Mouse (Mus musculus) olfactory bulb, adult 2 months (tissue): ENCODE results near the gene Pik3r1. TPM values are rescaled to one million over a fixed set of nuclear protein-coding genes. Genes with fewer than 3 reads are reported as not detected.

Experiments used
- H3K27ac ChIP-seq: fragments of 200-500 bp; 2 replicates; pipeline ENCODE4 v1.5.1; 2012; ENCODE audit warnings: low read depth, low read length; ENCODE audit not compliant: insufficient read depth
- H3K4me1 ChIP-seq: fragments of 200-500 bp; 2 replicates; pipeline ENCODE4 v1.6.1; 2012; ENCODE audit warnings: low read length; ENCODE audit not compliant: control insufficient read depth, insufficient read depth
- H3K4me3 ChIP-seq: fragments of 200-500 bp; 2 replicates; pipeline ENCODE4 v1.5.1; 2012; ENCODE audit warnings: mild to moderate bottlenecking, low read depth, low read length, moderate library complexity; ENCODE audit not compliant: insufficient read depth
- CTCF ChIP-seq: fragments of 200-500 bp; IDR thresholded peaks from 2 replicates; pipeline ENCODE4 v1.5.1; 2012; ENCODE audit warnings: low read depth, mild to moderate bottlenecking, low read length, moderate library complexity; ENCODE audit not compliant: insufficient read depth
- POLR2A ChIP-seq: fragments of 200-500 bp; IDR thresholded peaks from 2 replicates; pipeline ENCODE4 v1.6.1; 2012; ENCODE audit warnings: mild to moderate bottlenecking, low read depth, low read length, moderate library complexity; ENCODE audit not compliant: insufficient read depth
- WGBS: fragments of 180-500 bp; shearing (Covaris S2); methylation state at CpG from one replicate; pipeline ENCODE4 v1.1.7; 2018; 5-methylcytosine and 5-hydroxymethylcytosine counted together
- polyA plus RNA-seq: library from polyadenylated mRNA; stranded (reverse); fragments of >200 nt; gene quantifications from 2 replicates; pipeline ENCODE4 v1.2.4, GENCODE M21; 2012; ENCODE audit warnings: low replicate concordance; ENCODE audit not compliant: missing spikeins, insufficient read depth, insufficient read length

The Pik3r1 gene
- polyA plus RNA-seq, 1 experiment = 139 TPM

DNA sequence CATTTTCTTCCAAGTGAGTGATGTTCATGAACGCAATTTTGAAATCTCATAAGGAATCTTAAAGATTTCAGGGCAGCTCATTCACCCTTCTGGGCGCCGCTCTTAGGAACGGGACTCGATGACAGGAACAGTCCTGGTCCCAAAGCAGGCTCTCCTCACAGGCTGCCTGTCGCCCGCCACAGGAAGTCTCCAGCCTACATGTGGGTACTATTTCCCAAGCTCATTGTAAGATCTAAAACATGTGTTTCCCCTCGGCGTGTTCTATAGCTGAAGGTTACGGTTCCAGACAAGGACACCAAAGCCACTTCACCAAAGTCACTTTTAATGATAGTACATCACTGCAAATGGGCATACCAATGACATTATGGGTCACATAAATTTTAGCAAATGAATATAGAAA is 35.3 kb downstream of the Pik3r1 start:
- Histone ChIP-seq H3K4me1 (peaks cover 21% of the 10 kb centered on the region), H3K4me3 (no peak overlapping the region), H3K27ac (no peak overlapping the region)
- WGBS = 66% methylated on average over 10 of the region's 10 CpGs
- no peak for TF ChIP-seq POLR2A
- TF ChIP-seq CTCF = no peak

DNA sequence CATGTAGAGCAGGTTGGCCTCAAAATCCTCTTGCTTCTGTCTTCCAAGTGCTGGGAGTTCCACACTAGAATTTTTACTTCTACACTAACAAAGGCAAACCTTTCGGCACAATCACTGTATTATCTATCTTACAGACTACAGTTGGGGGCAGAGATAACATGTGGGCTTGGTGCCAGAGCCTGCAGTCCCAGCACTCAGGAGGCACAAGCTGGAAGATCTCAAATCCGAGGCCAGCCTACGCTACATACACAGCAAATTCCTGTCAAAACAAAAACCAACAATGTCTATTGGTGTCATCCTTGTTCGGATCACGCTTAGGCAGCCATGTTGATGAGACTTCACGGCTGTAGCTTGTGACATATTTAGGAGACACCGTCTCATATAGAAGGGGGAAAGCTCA is 36.2 kb downstream of the Pik3r1 start:
- TF ChIP-seq POLR2A (no peak), CTCF (no peak)
- Histone ChIP-seq H3K4me1 (peaks cover 21% of the 10 kb centered on the region), H3K27ac (peak overlapping the region; percentile 1; the same call in 1 of the 2 replicates), H3K4me3 (no peak overlapping the region)
- 52% methylated on average over 7 of the region's 7 CpGs for WGBS

DNA sequence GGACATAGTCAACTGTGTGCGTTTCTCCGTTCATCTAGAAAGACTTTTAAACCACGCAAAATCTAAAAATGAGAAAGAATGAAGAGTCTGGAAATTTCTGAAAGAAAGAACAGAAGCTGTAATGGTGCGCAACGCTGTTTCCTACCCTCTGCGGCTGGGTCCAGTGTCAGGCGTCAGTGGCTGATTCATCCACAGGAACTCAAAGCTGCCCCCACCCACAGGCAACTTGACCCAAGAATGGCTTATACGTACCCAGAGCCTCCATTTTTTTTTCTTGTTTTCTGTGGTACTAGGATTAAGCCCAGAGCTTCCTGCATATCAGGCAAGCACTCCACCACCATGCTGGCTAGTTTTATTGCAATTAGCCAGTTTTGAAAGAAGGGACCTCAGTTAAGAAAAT is 37.7 kb downstream of the Pik3r1 start:
- peaks cover 17% of the 10 kb centered on the region for H3K4me1 ChIP-seq
- TF ChIP-seq CTCF (no peak), POLR2A (no peak)
- WGBS = 81% methylated on average over 8 of the region's 8 CpGs
- H3K4me3 ChIP-seq = no peak overlapping the region
- no peak overlapping the region for H3K27ac ChIP-seq

DNA sequence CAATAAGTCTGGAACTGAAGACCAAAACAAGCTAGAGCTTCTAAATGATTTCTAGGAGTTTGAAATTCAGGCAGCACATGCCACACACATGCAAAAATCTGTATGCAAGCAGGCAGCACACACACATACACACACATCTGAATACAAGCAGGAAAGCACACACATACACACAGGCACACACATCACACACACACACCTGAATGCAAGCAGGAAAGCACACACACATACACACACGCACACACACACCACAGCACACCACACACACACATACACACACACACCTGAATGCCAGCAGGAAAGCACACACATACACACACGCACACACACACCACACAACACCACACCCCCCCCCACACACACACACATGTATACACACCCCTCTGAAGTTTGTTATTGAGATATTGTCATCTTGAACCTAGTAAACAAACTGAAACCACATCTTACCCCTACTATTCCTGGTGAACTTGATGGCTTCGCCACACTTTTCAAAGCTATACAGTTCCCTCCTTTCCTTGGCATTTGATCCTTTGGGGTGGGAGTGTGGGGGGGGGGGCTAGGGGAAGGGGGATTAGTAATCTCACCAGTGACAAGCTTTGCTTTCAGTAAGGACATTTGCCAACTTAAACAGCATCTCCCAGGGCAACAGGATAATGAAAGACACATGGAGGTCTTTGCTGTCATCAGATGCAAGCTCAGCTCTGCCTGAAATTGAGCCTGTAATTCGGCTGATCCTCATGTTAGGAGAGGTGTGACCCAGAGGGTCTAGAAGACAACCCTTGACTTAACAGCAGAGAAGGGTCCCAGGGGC is 38.6 kb downstream of the Pik3r1 start:
- no peak overlapping the region for H3K4me3 ChIP-seq
- peaks cover 17% of the 10 kb centered on the region for H3K4me1 ChIP-seq
- WGBS = 73% methylated on average over 4 of the region's 4 CpGs
- peak overlapping the region; percentile 79; the same call in 1 of the 2 replicates for H3K27ac ChIP-seq
- no peak for TF ChIP-seq CTCF
- no peak for TF ChIP-seq POLR2A

DNA sequence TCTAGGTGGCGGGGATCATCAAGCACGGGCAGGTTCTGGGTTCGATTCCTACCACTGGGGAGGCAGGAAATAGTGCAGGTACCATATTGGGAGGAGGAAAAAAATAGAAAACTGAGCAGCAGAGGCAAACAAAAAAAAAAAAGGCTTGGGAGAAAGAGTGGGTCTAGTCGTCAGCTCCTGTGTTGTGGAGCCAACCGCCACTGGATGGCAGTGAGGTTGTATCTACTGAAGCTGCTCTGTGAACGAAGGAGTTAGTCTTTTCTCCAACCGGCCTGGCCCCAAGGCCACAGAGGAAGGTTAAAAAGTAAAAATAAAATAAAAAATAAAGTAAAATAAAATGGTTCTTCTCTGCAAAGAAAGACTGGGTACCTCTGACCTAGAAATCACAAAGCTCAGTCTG is 39.2 kb downstream of the Pik3r1 start:
- Histone ChIP-seq H3K4me1 (peaks cover 17% of the 10 kb centered on the region), H3K4me3 (no peak overlapping the region), H3K27ac (no peak overlapping the region)
- 60% methylated on average over 7 of the region's 7 CpGs for WGBS
- TF ChIP-seq POLR2A (no peak), CTCF (no peak; the same call in 1 of the 2 replicates)

DNA sequence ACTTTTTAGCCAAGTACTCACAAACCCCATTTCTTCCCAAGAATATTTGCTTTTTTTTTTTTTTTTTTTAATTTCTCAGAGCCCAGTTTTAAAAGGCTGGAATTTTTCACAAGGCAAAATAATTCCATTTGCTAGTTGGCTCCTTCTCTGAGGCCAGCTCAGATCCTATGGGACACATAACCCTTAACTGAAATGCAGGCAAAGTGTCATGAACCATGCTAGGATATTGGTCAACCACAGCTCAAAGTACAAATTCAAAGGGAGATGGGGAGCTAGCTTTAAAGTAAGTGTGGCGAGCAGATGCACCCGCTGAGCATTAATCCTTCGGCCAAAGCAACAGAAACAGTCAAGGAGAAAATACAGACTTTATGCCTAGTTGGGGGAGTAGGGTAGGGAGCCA is 39.7 kb downstream of the Pik3r1 start:
- Histone ChIP-seq H3K4me1 (peaks cover 16% of the 10 kb centered on the region), H3K4me3 (no peak overlapping the region), H3K27ac (no peak overlapping the region)
- TF ChIP-seq POLR2A (no peak), CTCF (no peak)
- WGBS = 67% methylated on average over 3 of the region's 3 CpGs

DNA sequence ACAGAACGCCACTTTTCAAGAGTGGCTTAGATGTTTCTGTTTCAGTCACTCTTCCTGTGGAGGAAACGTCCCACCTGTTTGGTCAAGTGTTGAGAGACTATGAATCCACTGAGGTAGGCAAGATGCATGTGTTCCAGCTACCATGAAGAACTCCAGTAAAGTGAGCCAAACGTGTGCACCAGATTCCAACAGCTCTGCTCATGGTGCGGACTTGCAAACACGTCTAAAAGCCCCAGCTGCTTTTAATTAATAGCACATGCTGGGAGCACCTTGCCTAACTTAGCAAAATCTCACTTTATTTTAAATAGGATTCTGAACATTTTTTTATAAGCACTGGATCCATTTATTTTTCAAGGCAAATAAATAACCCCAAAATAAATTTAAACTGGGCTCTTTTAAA is 40.2 kb downstream of the Pik3r1 start:
- 69% methylated on average over 5 of the region's 5 CpGs for WGBS
- Histone ChIP-seq H3K27ac (no peak overlapping the region), H3K4me1 (peaks cover 12% of the 10 kb centered on the region), H3K4me3 (no peak overlapping the region)
- no peak for TF ChIP-seq CTCF
- no peak for TF ChIP-seq POLR2A

DNA sequence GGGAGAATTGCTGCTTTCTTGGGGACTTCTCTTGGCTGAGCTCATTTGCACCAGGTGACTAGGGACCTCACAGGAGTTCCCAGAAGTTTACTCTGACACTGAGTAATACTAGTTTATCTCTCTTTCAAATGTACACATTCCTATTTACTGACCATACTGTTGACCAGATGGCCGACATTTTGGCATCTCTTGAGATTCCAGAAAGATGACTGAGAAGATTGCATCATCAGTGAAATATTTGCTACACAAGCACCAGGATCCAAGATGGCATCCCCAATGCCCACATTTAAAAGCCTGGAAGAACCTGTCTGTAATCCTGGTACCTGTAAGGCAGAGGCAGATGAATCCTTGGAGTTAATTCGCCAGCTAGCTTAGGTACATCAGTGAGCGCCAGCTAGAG is 41.1 kb downstream of the Pik3r1 start:
- no peak for TF ChIP-seq CTCF
- no peak for TF ChIP-seq POLR2A
- Histone ChIP-seq H3K4me1 (peaks cover 12% of the 10 kb centered on the region), H3K27ac (no peak overlapping the region), H3K4me3 (no peak overlapping the region)
- 87% methylated on average over 3 of the region's 3 CpGs for WGBS

DNA sequence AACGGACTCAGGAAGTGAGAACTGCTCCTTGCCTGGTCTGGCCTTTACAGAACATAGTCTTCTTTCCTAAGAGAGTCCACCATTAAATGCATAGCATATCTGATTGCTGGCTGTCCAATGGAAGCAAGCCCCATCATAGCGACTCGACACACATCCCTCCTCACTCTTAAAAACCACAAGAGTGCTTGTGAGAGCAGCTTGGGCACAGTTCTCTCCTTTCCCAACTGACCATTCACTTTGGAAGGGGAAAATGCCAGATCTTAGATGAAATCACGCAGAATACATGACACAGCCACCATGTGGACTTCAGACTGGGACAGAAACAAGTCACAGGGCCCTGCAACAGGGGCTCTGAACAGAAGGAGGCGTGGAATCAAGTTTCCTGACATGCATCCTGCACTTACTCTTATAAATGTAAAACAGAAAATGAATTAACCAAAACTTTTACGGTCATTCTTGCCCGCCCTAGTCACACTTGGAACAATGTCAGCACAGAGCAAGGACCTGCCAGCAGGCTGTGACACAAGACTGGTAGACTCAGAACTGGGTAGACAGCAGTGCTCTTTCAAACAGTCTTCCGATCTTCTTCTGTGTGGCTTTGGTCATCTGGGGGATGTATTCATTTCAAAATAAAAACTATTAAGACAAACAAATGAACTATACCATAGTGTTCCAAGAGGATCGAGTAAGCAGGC is 46.0 kb downstream of the Pik3r1 start:
- TF ChIP-seq POLR2A (no peak), CTCF (no peak)
- 74% methylated on average over 9 of the region's 9 CpGs for WGBS
- Histone ChIP-seq H3K4me3 (no peak overlapping the region), H3K27ac (no peak overlapping the region), H3K4me1 (peaks cover 14% of the 10 kb centered on the region)

DNA sequence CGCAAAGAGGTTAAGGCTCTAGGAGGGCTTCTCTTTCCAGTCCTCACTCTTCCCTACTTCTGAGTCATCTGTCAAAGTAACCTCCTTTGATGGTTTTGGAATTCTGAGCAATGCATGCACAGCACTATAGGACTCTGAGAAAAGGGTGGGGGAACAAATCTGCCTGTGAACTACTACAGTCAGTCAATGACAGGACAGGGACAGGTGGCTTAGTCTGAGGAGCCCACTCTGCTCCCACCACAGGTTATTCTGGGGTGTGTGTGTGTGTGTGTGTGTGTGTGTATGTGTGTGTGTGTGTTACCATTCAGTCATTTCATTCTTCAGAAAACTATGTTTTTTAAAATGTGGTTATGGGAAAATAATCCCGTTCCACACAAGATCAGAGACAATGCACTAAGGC is 46.9 kb downstream of the Pik3r1 start:
- peaks cover 14% of the 10 kb centered on the region for H3K4me1 ChIP-seq
- TF ChIP-seq CTCF (no peak), POLR2A (no peak)
- WGBS = 92% methylated on average over 1 of the region's 2 CpGs
- H3K4me3 ChIP-seq = no peak overlapping the region
- no peak overlapping the region for H3K27ac ChIP-seq
